Mouse (Mus musculus): ENCODE measurements around the gene Gm17018.

Gm17018 gene

DNA sequence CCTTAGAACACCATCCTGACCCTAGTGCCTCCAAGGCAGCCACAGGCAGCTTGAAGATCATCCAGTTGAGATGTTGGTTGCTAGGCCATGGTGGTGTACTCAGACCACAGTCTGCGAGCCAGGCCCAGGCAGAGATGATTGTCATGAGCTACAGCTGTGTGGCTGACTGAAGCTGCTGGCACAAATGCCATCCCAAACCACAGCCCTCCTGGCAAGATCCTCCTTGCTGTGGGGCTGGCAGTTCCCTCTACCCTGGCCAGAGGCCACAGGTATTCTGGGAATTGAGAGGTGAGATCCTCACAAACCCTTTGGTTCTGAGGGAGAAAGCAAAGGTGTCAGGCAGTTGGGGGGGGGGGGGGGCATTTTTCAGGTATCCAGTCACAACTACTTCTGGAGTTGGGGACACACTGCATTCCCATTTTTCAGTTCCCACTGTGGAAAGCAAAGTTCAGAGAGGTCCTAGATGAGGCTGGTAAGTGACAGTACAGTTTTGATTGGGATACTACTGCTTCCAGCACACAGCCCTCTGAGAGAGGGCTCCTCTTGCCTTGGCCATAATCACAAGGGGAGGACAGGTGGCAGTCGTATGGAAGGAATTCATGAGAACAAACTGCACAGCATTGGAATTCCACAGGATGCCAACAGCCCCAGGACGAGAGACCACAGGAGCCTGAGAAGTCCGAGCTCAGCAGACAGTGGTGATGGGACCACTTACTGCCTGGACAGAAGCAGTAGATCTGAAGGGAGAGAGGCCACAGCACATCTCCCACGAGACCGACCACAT is 27.3 kb downstream of the Gm17018 start:
- DNase-seq (ENCODE audit: low spot score in 2 of 2), result no peak

DNA sequence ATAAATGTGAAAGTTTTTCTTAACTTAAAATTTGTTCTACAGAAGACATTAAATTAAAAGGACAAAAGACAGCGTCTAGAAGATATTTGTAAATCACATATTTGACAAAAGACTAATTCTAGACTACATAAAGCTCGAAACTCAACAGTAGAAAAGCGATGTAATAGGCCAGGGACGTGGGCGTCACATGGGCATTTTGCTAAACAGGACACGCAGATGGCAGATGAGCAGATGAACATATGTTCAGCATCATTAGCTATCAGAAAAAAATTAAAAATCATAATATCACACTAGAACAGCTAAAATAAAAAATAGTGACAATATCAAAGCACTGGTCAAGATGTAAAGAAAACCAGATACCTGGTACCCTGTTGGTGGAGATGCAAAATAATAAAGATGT is 29.3 kb downstream of the Gm17018 start:
- no peak for DNase-seq (ENCODE audit: low spot score in 2 of 2)

DNA sequence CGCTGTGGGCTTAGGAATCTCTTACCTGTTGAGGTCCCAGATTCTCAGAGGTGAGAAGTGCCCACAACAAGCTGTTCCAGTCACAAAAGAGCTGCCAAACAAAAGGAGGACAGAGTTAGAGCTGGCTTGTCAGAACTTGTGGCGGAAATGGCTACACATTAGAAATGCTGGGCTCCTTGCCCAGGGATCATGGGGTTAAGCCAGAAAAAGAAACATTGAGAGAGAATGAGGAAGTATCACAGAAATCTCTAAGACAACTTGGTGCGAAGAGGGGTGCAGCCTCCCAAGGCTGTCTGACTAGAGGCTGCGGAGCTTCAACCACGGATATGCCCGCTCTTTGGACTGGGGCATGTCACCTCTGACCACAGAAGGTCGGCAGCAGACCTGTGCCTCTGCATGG is 31.3 kb downstream of the Gm17018 start:
- DNase-seq (ENCODE audit: low spot score in 2 of 2), result peak; percentile 6 to 23

DNA sequence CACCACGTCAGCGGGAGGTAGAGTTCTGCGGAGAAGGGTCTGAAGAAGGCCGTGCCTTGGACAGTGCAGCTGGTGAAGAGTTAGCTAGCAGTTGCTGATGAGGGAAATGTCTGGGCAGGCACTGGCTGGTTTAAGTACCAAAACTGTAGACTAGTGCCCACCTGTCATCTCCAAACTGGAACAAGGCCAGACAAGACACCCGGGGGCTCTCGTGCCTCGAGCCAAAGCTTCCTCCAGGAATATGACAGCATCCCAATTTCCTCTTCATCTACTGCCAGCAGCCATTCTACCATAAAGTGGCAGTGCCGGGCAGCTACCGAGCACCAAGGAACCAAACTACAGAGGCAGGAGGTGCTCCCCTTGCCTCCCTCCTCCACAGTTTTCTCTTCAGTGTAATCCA is 32.5 kb downstream of the Gm17018 start:
- DNase-seq (ENCODE audit: low spot score in 2 of 2), result no peak

DNA sequence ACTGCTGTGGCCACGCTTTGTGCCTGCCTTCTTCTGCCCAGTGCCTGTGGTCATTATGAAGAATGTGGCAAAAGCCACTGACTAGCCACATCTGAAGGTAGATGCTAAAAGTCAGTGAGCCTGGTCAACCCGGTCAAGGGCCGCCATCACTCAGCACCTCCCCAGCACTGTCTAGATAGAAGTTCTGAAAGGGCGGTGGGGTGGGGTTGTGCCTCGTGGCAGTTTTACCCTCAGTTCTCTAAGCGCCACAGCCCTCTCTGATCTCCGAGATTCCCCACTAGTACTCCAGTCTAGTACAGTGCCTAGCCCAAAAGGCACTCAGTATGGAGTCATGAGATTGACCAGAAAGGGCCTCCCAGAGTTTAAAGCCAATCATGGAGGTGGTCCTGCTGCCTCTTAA is 33.7 kb downstream of the Gm17018 start:
- peak; percentile 15 to 46 for DNase-seq (ENCODE audit: low spot score in 2 of 2)

DNA sequence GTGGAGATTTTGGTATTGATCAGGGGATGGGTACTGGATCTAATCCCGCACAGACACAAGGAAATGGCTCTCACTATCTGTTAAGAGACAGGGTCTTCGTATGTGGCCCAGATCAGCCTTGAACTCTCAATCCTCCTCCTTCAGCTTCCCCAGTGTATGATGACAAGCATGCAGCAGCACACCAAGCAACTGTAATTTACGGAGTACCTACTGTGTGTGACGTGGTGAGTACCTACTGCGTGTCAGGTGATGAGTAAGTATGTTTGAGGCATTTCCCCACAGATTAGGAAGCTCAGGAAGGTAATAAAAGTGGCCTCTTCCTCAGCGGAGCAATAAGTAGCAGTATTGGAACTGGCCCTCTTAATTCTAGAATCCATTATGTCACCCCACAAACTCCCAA is 35.1 kb downstream of the Gm17018 start:
- no peak for DNase-seq (ENCODE audit: low spot score in 2 of 2)

DNA sequence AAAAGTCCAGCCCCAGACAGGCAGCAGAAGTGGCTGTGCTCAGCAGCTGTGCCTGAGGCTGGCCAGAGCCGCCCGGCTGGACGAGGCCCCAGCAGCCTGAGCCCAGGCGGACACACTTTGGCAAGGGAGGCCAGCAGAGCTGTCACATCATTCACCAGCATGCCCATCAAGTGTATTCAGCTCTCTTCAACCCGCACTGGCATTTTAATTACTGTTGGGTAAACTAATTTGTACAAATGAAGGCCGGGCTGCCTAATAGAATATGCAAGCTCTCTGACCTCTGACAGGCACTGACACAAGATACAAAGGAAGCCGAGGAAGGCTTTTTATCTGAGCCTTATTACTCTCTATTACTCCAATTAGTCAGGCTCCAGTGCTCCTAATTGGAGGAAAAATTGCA is 35.6 kb downstream of the Gm17018 start:
- DNase-seq (ENCODE audit: low spot score in 2 of 2), result no peak

DNA sequence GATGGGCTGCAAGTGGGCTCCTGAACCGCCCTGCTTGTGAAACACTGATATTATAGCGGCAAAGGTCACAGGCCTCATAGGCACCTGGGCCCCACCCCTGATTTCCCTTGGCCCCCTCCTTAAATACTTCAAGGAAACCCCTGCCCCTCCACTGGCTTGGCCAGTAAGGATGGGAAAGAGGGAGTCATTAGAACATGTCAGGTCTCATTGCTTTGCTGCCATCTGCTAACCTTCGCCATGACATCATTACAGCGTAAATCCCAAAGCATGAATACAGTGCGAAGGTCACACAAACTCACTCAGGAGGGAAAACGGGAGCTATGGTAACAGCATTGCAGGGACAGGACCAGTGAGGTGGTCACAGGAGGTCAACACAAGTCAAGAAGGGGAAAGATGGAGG is 36.0 kb downstream of the Gm17018 start:
- DNase-seq (ENCODE audit: low spot score in 2 of 2), result no peak

DNA sequence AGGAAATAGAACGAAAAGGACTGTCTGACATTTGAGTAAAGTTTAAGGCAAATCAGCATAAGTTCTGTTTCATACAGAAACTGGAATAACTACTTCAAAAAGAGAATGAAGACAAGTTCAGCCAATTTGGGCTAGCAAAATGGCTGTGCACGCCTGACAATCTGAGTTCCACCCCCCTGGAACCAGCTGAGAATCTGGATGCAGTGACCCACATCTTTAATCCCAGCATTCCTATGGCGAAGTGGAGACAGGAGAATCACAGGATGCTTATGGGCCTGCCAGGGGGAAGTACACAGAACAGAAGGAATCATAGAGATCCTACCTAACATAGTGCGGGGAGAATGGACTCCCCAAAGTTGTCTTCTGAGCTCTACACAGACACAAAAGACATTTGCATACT is 36.7 kb downstream of the Gm17018 start:
- DNase-seq (ENCODE audit: low spot score in 2 of 2), result no peak

DNA sequence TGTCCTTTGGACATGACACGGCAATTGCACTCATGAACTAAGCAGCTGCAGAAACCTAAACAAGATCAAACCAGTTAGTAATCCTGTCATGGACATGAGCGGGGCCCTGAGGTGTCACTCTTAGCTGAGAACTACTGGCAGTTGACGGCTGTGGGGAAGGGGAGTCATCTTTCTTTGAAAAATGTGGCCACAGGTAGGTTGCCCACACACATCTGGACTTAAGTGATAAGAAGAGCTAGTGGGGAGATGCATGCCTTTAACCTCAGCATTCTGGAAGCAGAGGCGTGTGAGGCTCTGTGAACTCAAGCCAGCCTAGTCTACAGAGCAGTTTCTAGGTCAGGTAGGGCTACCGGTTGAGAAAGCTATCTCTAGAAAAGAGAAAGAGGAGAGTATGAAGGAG is 42.2 kb downstream of the Gm17018 start:
- DNase-seq (ENCODE audit: low spot score in 2 of 2), result no peak

DNA sequence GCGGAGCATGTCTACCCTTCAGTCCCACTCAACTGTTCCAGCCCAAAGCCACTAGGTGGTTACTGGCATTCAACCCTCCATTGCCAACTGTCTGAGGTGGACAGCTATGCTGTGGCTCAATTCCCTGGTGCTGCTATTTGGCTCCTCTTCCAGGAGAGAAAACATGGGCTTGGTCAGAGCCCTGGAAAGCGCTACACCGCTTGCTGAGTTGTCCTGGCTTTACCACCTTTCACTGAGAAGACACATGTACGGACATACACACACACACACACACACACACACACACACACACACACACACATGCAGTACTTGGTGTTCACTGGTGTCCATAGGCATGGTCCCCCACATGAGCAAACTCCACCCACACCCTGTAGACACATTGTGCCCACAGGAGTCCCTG is 46.3 kb downstream of the Gm17018 start:
- no peak for DNase-seq (ENCODE audit: low spot score in 2 of 2)

DNA sequence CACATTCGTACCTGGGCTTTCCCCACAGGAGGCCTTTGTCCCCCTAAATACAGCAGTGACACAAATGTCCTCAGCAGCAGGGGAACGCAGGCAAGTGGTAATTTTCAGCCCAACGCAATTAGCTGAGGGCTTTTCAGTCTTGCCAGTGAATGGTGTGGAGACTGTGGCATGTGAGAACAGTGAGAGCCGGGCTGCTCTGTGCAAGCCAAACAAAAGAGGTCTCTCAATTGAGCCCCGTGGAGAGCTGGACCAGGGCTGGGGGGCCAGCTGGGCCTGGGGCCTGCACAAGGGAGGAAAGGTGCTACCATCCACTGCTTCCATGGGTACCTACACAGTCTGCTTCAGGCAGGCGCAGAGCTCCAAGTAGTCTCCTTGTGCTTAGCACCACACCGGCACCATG is 47.1 kb downstream of the Gm17018 start:
- no peak for DNase-seq (ENCODE audit: low spot score in 2 of 2)

DNA sequence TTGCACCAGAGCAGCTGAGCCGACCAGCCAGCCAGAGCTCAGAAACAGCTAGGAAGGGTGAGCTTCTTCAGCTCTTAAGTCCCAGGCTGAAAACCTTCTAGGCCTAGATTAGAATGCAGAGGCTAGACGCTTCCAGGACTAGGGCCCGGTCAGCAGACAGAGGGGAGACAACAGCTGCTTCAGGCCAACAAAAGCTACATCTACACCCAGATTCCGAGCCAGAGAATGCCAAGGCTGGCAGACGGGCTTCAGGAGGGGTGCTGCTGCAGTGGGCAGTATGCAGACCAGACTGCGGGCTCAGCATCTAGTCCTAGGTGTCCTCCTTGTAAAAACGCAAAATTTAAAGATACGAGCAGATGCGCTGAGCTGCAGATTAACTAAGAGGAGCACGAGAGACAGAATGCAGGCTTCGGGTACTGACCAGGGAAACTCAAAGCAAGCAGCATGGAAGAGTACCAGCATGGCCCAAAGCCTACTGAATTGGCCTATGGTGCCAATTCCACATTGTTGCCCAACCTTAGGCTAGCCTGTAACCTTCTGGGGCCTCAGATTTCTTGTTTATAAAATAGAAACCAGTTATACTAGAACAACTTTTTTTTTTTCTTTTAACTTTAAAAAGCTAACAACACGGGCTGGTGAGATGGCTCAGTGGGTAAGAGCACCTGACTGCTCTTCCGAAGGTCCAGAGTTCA is 48.4 kb downstream of the Gm17018 start:
- DNase-seq (ENCODE audit: low spot score in 2 of 2), result no peak

DNA sequence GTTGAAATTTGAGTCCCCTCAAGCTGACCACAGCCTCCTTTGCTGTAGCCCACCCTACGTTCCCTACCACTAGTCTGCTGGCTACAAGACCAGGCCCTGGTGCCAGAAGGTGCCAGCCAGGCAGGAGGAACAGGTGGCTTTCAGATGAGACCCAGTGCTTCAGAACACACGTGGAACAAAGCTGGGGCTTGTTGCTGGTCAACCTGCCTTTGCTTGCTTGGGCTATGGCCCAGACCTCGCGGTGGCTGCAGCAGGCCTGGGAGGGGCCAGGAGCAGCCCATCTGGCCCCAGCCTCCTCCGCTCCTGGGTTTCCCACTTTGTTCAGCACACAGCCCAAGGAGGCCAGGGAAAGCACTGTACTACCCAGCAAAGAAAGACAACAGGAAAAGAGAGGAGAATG is 50.4 kb downstream of the Gm17018 start:
- DNase-seq (ENCODE audit: low spot score in 2 of 2), result no peak

DNA sequence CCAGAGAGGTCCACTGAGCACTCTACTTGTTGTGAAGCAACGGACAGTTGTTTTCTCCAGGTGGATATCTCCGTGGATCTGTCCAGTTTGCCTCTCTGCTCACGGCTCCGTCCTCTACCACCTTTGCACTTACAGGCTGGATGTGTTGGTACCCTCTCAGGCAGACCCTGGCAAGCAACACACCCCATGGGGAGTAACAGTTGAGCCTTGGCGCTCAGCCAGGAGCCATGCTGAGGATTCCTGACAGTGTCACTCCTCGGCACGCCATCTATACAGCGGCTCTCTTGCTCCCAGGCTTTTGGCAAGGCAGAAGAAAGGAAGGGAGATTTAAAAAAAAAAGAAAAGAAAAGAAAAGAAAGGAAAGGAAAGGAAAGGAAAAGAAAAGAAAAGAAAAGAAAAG is 54.0 kb downstream of the Gm17018 start:
- no peak for DNase-seq (ENCODE audit: low spot score in 2 of 2)

DNA sequence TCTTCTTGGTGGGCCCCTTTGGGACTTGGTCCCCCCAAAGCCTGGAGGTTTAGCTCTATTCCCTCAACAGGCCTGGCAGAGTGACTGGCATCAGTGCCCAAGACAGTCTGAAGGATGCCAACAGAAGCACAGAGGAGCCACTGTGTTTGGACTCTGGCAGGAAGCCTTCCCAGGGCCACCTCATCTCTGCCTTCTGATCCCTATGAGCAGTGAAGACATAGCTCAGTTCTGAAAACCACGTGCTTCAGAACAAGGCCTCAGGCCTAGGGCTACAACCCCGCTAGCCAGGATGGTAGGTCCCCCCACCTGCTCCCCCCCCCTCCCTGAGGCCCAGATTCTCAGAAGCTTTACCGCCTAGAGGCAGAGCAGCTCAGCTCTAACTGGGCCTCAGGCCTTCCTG is 54.5 kb downstream of the Gm17018 start:
- no peak for DNase-seq (ENCODE audit: low spot score in 2 of 2)

DNA sequence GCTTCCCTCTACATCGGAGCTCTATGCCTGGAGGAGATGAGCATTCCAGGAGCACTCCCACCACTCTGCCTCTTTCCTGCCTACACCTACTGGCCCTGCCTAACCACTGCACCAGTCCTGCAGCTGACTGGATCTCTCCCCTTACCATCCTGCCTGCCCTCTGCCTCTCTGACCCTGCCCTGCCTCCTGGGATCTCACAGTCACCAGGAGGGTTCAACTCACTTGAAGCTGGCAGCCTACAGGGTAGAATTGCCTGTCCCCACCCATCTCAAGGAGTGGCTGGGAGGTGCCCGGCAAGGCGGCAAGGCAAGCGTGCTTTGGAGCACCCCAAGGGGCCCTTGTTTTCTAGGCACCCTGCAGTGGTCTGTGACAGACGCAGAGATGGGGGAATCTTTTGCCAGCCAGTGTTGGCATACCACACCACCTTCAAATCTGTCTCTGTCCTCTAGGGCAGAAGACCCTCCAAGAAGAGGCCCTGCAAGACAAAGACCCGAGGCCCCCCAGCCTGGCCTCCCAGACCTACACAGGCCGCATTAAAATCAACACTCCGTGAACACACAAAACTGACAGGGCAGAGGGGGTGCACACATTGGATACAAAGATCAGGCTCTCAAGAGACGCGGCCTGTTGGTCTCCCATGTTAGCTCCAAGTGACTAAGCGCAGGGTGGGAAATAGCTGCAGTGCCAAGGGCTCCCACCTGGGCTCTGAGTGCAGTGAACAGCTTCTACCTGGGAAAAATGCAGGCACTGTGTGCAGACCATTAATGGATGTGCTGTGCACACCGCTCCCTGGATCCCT is 55.2 kb downstream of the Gm17018 start:
- DNase-seq (ENCODE audit: low spot score in 2 of 2), result no peak

DNA sequence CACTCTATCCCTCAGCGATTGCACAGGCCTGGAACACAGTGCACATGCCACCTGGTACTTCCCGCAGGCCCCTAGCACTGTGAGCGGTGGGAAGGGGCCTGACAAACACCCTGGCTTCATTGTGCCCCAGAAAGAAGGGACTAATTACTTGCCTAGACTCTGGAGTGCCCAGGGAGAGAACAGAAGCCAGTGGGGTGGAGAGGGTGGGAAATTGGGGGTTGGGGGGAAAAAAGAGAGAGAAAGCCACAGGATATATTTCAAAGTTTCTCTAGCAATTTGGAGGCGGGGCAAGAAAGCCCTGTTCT is 55.8 kb downstream of the Gm17018 start:
- DNase-seq (ENCODE audit: low spot score in 2 of 2), result no peak

DNA sequence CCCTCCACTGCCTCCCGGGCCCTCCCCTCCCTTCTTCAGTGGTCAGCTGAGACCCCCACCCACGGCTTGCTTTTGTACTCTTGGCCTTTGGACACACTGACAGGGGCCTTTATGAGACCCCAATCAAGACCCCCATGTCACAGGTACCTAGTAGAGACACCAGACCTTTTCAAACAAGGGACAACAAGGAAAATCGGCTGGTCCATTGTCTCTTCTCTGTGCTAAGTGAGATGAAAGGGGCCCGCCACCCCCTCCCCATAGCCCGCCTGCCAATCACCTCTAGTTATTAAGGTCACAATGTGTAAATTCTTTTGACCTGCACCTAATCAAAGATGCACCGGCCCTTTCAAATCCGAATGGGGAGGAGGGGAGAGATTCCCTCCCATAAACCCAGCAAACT is 56.3 kb downstream of the Gm17018 start:
- no peak for DNase-seq (ENCODE audit: low spot score in 2 of 2)

DNA sequence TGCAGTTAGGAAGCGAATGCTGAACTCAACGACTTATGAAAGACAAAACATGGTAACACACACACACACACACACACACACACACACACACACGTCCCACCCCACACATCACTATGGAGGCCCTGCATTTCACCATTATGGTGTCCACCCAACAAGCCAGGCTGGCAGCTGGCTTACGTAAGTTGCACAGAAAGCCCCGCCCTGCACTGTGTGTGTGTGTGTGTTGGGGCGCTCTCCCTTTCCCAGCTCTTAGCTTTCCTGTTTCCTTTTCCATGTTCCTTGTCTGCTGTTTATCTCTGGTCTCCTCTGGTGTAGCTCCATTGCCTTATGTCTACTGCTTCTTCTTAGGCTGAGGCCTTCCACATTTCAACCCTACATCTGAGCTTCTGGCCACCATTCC is 57.8 kb downstream of the Gm17018 start:
- no peak for DNase-seq (ENCODE audit: low spot score in 2 of 2)

DNA sequence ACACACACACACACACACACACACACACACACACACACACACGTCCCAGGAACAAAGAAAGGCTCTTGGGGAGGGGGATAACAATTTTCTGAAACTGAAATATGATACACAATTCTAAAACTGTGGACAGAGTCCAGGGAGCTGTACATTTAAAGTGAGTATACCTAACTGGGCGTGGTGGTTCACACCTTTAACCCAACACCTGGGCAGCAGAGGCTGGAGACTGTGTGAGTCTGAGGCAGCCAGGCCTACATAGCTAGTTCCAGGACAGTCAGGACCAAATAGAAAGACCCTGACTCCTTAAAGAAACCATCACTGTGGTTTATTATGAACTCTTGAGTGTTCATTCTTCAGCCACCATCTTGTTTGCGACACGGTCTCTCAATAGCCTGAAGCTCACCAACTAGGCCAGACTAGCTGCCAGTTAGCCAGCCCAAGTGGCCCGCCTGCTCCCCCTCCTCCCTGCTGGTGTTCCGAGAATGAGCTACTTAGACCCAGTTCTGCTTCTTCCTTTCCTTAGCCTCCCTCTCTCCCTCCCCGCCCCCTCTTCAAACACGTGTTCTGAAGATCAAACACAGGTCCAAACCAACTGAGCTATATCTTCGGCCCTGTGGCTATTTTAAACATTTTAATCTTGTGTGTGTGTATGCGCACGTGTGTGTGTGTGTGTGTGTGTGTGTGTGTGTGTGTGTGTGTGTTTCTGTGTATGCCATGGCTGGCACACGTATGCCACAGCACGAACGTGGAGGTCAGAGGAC is 59.5 kb downstream of the Gm17018 start:
- no peak for DNase-seq (ENCODE audit: low spot score in 2 of 2)

DNA sequence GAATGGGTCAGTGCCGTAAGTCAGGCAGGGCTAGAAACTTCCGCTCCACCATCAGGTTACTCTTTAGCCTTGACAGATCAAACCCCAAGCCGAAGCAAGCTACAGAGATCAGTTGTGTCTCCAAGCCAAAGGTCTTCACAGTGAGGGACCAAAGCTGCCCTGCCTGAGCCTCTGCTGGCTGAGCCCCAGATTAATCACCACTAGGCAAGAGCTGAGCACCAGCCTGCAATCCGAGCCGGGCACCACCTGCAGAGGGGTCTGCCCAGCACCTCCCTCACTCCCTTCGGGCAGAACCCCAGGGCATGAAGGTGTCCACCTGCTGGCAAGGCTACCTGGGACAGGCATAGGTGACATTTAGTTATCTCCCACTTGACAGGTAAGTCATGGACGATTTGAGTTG is 60.6 kb downstream of the Gm17018 start:
- DNase-seq (ENCODE audit: low spot score in 2 of 2), result no peak
